Mouse (Mus musculus) ovary, postnatal 10 days (tissue): Measurements from ENCODE around the gene Car4.

Source experiments
- DNase-seq: peaks from one replicate; pipeline ENCODE4 v3.0.0; 2022; ENCODE audit warnings: low spot score

Gene Car4

GRCm38 (mm10) chr11:85013121-85013520 is 55.5 kb downstream of the Car4 start:
- DNase-seq = no peak
